Mouse (Mus musculus) adrenal gland, postnatal 14 days (tissue): ENCODE results near the gene Olfr1192-ps1. TPM values are rescaled to one million over a fixed set of nuclear protein-coding genes. Genes with fewer than 3 reads are reported as not detected.
"Not testable (repeated sequence)": the region's sequence is repeated elsewhere in the genome, so short reads cannot be mapped to it uniquely, and the experiment has no call there.

Source experiments
- DNase-seq: peaks from one replicate; pipeline ENCODE4 v3.0.0; 2021; ENCODE audit warnings: mixed read lengths
- long read RNA-seq, 2 experiments: library from polyadenylated mRNA; stranded (forward); transcript quantifications; one replicate each; pipeline ENCODE4 v2.0.0; 2021
- total RNA-seq: library from RNA; stranded (reverse); gene quantifications from 2 replicates; pipeline ENCODE4 v1.2.3, GENCODE M21; 2021

Gene Olfr1192-ps1
- total RNA-seq, result not detected in 2 replicates
- long read RNA-seq, experiment 1, result 0 reads
- long read RNA-seq, experiment 2, result 0 reads

GRCm38 (mm10) chr2:88648209-88648608 lies at the start of gene Olfr1192-ps1:
TSS of gene Olfr1192-ps1 (plus strand) at chr2:88648509.
- no peak for DNase-seq

- DNase-seq, result not testable (repeated sequence)
These were observed 8.1 kb upstream of the Olfr1192-ps1 start, which contains the start of gene Olfr1191-ps1 for GRCm38 (mm10) chr2:88640242-88640641. TSS of gene Olfr1191-ps1 (plus strand) at chr2:88640542.

GRCm38 (mm10) chr2:88675328-88675727 lies 27.0 kb downstream of the Olfr1192-ps1 start, which contains the start of gene Olfr1193:
TSS of gene Olfr1193 (plus strand) at chr2:88675628.
- not testable (repeated sequence) for DNase-seq

GRCm38 (mm10) chr2:88689087-88689486 lies 40.8 kb downstream of the Olfr1192-ps1 start, which contains the start of gene Olfr1195:
TSS of gene Olfr1195 (minus strand) at chr2:88689187.
- DNase-seq, result no peak

- DNase-seq, result no peak
These were observed 56.2 kb downstream of the Olfr1192-ps1 start, which contains the start of gene Olfr1196 for GRCm38 (mm10) chr2:88704497-88704896. TSS of gene Olfr1196 (minus strand) at chr2:88704597.

Other genes starting within 250 kb of the Olfr1192-ps1 start
- not detected in 2 replicates for gene Olfr1179, start 242.1 kb upstream of the Olfr1192-ps1 start, total RNA-seq
- not detected in 2 replicates for gene Olfr1180, start 229.4 kb upstream of the Olfr1192-ps1 start, total RNA-seq
- not detected in 2 replicates for gene Olfr1181, start 222.3 kb upstream of the Olfr1192-ps1 start, total RNA-seq
- gene Gm13757, start 199.4 kb upstream of the Olfr1192-ps1 start, total RNA-seq, result not detected in 2 replicates
- not detected in 2 replicates for gene Olfr1183, start 193.6 kb upstream of the Olfr1192-ps1 start, total RNA-seq
- gene Olfr1184, start 164.9 kb upstream of the Olfr1192-ps1 start, total RNA-seq, result not detected in 2 replicates
- gene Olfr1185-ps1, start 155.2 kb upstream of the Olfr1192-ps1 start, total RNA-seq, result not detected in 2 replicates
- not detected in 2 replicates for gene Olfr1186, start 130.0 kb upstream of the Olfr1192-ps1 start, total RNA-seq
- gene Olfr1188, start 91.6 kb upstream of the Olfr1192-ps1 start, total RNA-seq, result not detected in 2 replicates
- not detected in 2 replicates for gene Olfr1189, start 62.1 kb upstream of the Olfr1192-ps1 start, total RNA-seq
- not detected in 2 replicates for gene Olfr1191-ps1, start 8.0 kb upstream of the Olfr1192-ps1 start, total RNA-seq
- not detected in 2 replicates for gene Olfr1193, start 27.1 kb downstream of the Olfr1192-ps1 start, total RNA-seq
- gene Olfr1195, start 40.7 kb downstream of the Olfr1192-ps1 start, total RNA-seq, result not detected in 2 replicates
- not detected in 2 replicates for gene Olfr1196, start 56.1 kb downstream of the Olfr1192-ps1 start, total RNA-seq
- gene Olfr1197, start 83.9 kb downstream of the Olfr1192-ps1 start, total RNA-seq, result not detected in 2 replicates
- gene Olfr1198, start 102.9 kb downstream of the Olfr1192-ps1 start, total RNA-seq, result not detected in 2 replicates
- not detected in 2 replicates for gene Olfr1199, start 112.0 kb downstream of the Olfr1192-ps1 start, total RNA-seq
- not detected in 2 replicates for gene Olfr1200, start 122.0 kb downstream of the Olfr1192-ps1 start, total RNA-seq
- not detected in 2 replicates for gene Olfr1201, start 144.5 kb downstream of the Olfr1192-ps1 start, total RNA-seq
- gene Olfr1202, start 166.0 kb downstream of the Olfr1192-ps1 start, total RNA-seq, result 0.11 TPM in 1 of 2 replicates, not detected in the other
- not detected in 2 replicates for gene Olfr1205, start 181.2 kb downstream of the Olfr1192-ps1 start, total RNA-seq
- gene Olfr1204, start 200.8 kb downstream of the Olfr1192-ps1 start, total RNA-seq, result not detected in 2 replicates
- gene Olfr1206, start 214.7 kb downstream of the Olfr1192-ps1 start, total RNA-seq, result not detected in 2 replicates